Mouse (Mus musculus): Measurements from ENCODE around the gene Mphosph9.

DNA sequence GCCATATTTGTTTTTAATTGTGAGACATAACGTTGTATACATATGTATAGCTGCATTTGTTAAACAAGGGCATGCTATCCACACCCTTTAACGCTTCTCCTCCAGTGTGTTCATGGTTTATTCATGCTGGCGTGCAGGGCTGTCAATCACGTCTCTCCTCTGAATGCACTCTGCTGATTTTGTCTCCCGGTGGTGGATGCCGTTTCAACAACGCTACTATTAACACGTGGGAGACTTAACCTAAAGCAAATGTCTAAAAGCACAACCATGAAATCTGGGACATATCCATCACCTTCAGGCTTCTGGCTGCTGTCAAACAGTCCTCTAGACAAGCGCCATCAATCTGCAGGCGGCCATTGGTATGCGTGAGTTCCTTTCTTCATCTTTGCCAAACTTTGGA lies 58.1 kb downstream of the Mphosph9 start:
- no peak for TF ChIP-seq CTCF (conservative IDR thresholded peaks at IDR 0.05 in 1 of 2, IDR thresholded peaks at IDR 0.05 in 1 of 2; ENCODE audit: low read depth in 2 of 2, low read length in 2 of 2)
- TF ChIP-seq JUND (conservative IDR thresholded peaks at IDR 0.05; ENCODE audit: low read depth, low read length): no peak
- no peak for TF ChIP-seq UBTF (IDR thresholded peaks at IDR 0.05; ENCODE audit: low read depth, low read length)
- TF ChIP-seq POLR2AphosphoS2 (IDR thresholded peaks at IDR 0.05; ENCODE audit: low read depth, low read length): no peak
- TF ChIP-seq POLR2A (IDR thresholded peaks at IDR 0.05; ENCODE audit: low read depth, low read length): no peak
- no peak for TF ChIP-seq MAX (IDR thresholded peaks at IDR 0.05; ENCODE audit: low read length)
- TF ChIP-seq EP300 (IDR thresholded peaks at IDR 0.05; ENCODE audit: low read length): no peak
- no peak for TF ChIP-seq MAZ (IDR thresholded peaks at IDR 0.05; ENCODE audit: low read depth, low read length)
- no peak for TF ChIP-seq CHD2 (IDR thresholded peaks at IDR 0.05; ENCODE audit: low read length)
- no peak for TF ChIP-seq HCFC1 (IDR thresholded peaks at IDR 0.05; ENCODE audit: low read depth, low read length)
- no peak for TF ChIP-seq ZNF384 (IDR thresholded peaks at IDR 0.05; ENCODE audit: low read depth, low read length)
- no peak for TF ChIP-seq CHD1 (IDR thresholded peaks at IDR 0.05; ENCODE audit: low read depth, low read length)

Data from CH12.LX (cell line).